Mouse (Mus musculus): ENCODE data around the gene Zcchc3.

DNA sequence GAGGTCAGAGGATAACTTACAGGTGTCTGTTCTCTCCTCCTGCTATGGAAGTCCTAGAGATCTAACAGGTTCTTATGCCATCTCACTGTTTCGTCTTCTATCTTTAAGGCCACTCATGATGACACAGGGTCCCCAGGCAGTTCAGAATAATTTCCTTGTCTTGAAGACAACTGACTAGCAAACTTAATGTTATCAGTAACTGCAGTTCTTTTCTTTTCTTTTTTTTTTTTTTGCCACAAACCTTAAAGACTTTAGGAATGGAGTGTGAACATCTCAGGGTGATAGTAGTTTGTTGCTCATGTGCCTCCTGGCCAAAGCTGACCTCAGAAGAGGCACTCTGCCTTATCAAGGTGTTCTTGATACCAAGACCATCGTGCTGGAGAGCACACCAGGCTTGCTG lies 31.8 kb upstream of the Zcchc3 start:
- TF ChIP-seq POLR2A (IDR thresholded peaks at IDR 0.05; ENCODE audit: low read depth, low read length) (no peak), CTCF (IDR thresholded peaks at IDR 0.05; ENCODE audit: extremely low read depth, insufficient read depth, insufficient read length, insufficient replicate concordance) (no peak)
